Mouse (Mus musculus) heart, embryonic 13.5 days (tissue): Measurements from ENCODE around the gene Klhl3. TPM values are rescaled to one million over a fixed set of nuclear protein-coding genes. Genes with fewer than 3 reads are reported as not detected.

ENCODE experiments used
- ATAC-seq: fragments of 200-750 bp; cut with Nextera tagmentation; 2 replicates; pipeline ENCODE4 v1.8.0; 2017; ENCODE audit warnings: moderate TSS enrichment; ENCODE audit not compliant: insufficient number of reproducible peaks, low FRiP score, low TSS enrichment; ENCODE audit errors: extremely low read depth
- H3K27ac ChIP-seq: fragments of 300-500 bp; sonication (generic); replicated peaks from 2 replicates; pipeline ENCODE4 v1.5.1; 2015; ENCODE audit warnings: moderate library complexity, mild to moderate bottlenecking, inconsistent platforms
- H3K27me3 ChIP-seq: fragments of 300-500 bp; sonication (generic); replicated peaks from 2 replicates; pipeline ENCODE4 v1.6.1; 2015; ENCODE audit warnings: mild to moderate bottlenecking, inconsistent platforms
- H3K36me3 ChIP-seq: fragments of 300-500 bp; sonication (generic); 2 replicates; pipeline ENCODE4 v1.6.1; 2015; ENCODE audit warnings: mild to moderate bottlenecking, inconsistent platforms
- H3K4me1 ChIP-seq: fragments of 300-500 bp; sonication (generic); 2 replicates; pipeline ENCODE4 v1.6.1; 2015; ENCODE audit warnings: inconsistent platforms
- H3K4me2 ChIP-seq: fragments of 300-500 bp; sonication (generic); 2 replicates; pipeline ENCODE4 v1.6.1; 2015; ENCODE audit warnings: inconsistent platforms, mild to moderate bottlenecking, moderate library complexity
- H3K4me3 ChIP-seq: fragments of 300-500 bp; sonication (generic); 2 replicates; pipeline ENCODE4 v1.5.1; 2015; ENCODE audit warnings: moderate library complexity, mild to moderate bottlenecking, inconsistent platforms
- H3K9ac ChIP-seq: fragments of 300-500 bp; sonication (generic); 2 replicates; pipeline ENCODE4 v1.6.1; 2015; ENCODE audit warnings: inconsistent platforms, mild to moderate bottlenecking, moderate library complexity
- H3K9me3 ChIP-seq: fragments of 300-500 bp; sonication (generic); 2 replicates; pipeline ENCODE4 v1.6.1; 2016; ENCODE audit warnings: inconsistent platforms
- WGBS: fragments of 180-500 bp; shearing (Covaris S2); methylation state at CpG from one replicate; pipeline ENCODE4 v1.1.7; 2015; ENCODE audit warnings: mixed read lengths; 5-methylcytosine and 5-hydroxymethylcytosine counted together
- polyA plus RNA-seq: library from polyadenylated mRNA; unstranded; fragments of >200 nt; fragmentation: Nextera tagmentation; extraction: Ambion mirVana; gene quantifications from 2 replicates; pipeline ENCODE4 v1.2.1, GENCODE M21; 2015

Gene Klhl3
- polyA plus RNA-seq, 1 experiment from 2014 or later: 4.6 TPM

DNA sequence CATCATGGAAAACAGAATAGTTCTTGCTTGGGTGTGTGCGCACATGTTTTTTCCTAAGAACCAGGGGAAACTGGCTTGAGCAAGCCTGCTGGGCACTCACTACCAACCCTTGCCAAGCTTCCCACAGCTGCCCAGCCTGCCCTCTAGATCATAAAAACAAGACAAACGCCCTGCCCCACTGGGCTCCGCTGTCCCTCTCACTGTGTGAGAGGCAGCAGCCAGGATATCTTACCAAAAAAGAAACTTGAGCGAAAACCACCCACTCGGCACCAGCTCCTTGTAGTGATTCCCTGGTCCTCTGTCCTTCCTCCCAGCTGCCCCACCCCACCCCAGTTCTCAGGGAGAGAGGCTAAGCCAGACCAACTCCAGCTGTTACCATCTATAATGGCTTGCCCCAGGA, 48.1 kb downstream of the Klhl3 start:
- no peak overlapping the region for H3K9ac ChIP-seq
- ATAC-seq: no peak
- H3K36me3 ChIP-seq: peaks cover 25% of the 10 kb centered on the region
- H3K27ac ChIP-seq: no peak overlapping the region
- no peaks in the 10 kb centered on the region for H3K27me3 ChIP-seq
- no peak overlapping the region for H3K4me3 ChIP-seq
- H3K4me1 ChIP-seq: peaks cover 47% of the 10 kb centered on the region
- no peak overlapping the region for H3K4me2 ChIP-seq
- H3K9me3 ChIP-seq: no peaks in the 10 kb centered on the region
- WGBS: 62% methylated on average over 5 of the region's 5 CpGs

DNA sequence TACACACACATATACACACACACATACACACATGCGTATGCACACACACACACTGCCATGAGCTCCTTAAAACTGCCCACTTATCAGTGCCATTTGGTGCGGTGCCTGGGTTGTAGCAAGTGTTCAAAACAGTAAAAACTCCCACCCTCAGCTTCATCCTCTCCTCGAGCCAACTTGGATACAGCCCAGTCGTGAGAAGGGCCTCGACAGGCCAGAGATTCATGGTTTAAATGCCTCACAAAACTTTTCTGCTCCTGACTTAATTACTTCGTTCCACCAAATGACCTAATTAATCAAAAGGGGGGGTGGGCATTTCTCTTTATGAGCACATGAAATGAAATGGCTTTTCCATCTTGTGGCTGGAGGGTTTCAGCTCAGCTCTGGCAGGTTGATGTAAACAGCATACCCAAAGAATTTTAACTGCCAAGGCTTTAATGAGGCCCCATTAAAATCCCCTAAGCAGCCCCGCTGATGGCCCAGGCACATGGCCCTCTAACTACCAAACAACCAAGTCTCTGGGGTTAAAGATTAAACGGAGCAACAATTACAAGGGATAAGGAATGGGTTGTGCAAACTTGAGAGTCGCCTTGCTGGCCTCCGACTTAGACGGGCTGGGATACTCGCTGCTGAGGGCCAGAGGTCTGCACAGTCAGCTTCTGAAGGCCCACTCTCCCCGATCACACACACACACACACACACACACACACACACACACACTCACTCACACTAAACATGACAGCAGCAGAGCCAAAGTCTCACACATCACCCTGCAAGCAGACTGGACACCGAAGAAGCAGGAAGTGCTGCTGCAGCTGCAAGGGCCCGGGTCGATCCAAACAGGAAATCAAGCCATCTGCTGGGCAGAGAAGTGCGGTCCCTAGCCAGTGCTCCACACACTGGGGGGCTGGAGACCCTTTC, 55.2 kb downstream of the Klhl3 start:
- Histone ChIP-seq H3K4me3 (no peak overlapping the region), H3K4me2 (no peak overlapping the region), H3K4me1 (peaks cover 11% of the 10 kb centered on the region), H3K9ac (peak overlapping the region; percentile 10), H3K9me3 (0 out of 2 replicates have a peak, but pooled peaks cover 3% of the 10 kb centered on the region), H3K27me3 (no peaks in the 10 kb centered on the region), H3K27ac (peak overlapping the region; percentile 69), H3K36me3 (peaks cover 27% of the 10 kb centered on the region)
- WGBS: 44% methylated on average over 17 of the region's 17 CpGs
- no peak for ATAC-seq

DNA sequence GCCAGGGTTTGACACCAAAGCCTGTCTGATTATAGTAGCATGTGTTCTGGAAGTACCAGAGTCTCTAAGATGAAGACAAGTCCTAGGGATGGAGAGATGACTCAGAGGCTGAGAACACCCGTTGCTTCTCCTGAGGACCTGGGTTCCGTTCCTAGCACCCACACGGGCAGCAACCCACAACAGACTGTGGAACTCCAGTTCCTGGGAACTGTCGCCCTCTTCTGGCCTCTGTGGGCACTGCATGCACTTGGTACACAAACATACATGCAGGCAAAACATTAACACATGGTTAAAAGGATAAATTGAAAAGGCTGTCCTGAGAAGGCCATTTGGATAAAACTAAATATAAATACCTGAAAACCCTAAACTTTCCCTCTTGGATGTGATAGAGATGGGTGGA, 56.8 kb downstream of the Klhl3 start:
- 83% methylated on average over 4 of the region's 4 CpGs for WGBS
- Histone ChIP-seq H3K9ac (no peak overlapping the region), H3K4me2 (no peak overlapping the region), H3K4me3 (no peak overlapping the region), H3K4me1 (peaks cover 11% of the 10 kb centered on the region), H3K9me3 (0 out of 2 replicates have a peak, but pooled peaks cover 3% of the 10 kb centered on the region), H3K36me3 (peaks cover 19% of the 10 kb centered on the region), H3K27me3 (no peaks in the 10 kb centered on the region), H3K27ac (no peak overlapping the region)
- ATAC-seq: no peak

DNA sequence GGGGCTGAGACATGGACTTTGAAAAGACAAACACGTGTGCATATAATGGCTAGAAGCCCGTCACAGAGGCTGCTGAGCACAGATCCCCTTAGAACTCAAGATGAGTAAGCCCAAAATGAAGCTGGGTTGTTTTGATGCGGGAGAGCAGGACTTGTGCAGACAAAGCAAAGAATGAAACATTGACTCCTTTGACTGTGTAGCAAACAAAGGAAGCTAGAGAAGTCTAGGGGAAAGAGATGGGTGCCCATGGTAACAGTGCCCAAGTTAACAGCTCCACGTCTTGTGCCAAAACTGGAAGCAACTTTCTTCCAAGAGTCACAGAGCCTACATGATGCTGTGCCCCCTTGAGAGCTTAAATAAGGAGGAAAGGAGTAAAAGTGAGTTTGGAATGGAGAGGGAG, 59.8 kb downstream of the Klhl3 start:
- H3K4me1 ChIP-seq: peaks cover 6% of the 10 kb centered on the region
- H3K4me2 ChIP-seq: no peak overlapping the region
- no peak overlapping the region for H3K27ac ChIP-seq
- 85% methylated on average over 4 of the region's 4 CpGs for WGBS
- H3K36me3 ChIP-seq: peaks cover 13% of the 10 kb centered on the region; the same call in 1 of the 2 replicates
- 0 out of 2 replicates have a peak, but pooled peaks cover 3% of the 10 kb centered on the region for H3K9me3 ChIP-seq
- H3K4me3 ChIP-seq: no peak overlapping the region
- H3K27me3 ChIP-seq: no peaks in the 10 kb centered on the region
- no peak overlapping the region for H3K9ac ChIP-seq
- ATAC-seq: no peak

DNA sequence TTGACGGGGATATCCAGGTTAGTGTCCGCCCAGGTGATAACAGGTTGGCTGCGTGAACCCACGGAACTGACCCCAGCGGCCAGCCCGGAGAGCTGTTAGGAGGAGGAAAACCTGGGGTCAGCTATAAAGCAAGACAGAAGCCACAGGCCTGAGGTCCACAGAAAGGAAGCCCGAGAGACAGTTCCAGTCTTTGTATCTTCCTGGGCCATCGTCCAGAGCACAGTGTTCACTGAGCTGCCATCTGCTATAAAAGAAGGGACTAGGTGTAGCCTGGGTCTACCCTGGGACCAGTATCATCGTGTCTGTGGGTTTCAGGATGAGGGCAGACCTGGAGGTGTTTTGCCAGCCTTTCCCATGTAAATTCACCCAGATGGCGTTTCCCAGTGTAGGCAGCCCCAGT, 61.7 kb downstream of the Klhl3 start:
- 81% methylated on average over 10 of the region's 10 CpGs for WGBS
- no peak overlapping the region for H3K4me3 ChIP-seq
- H3K27me3 ChIP-seq: no peaks in the 10 kb centered on the region
- no peak for ATAC-seq
- H3K27ac ChIP-seq: no peak overlapping the region
- no peak overlapping the region for H3K4me2 ChIP-seq
- 0 out of 2 replicates have a peak, but pooled peaks cover 3% of the 10 kb centered on the region for H3K9me3 ChIP-seq
- H3K4me1 ChIP-seq: no peaks in the 10 kb centered on the region
- no peak overlapping the region for H3K9ac ChIP-seq
- peaks cover 16% of the 10 kb centered on the region; the same call in 1 of the 2 replicates for H3K36me3 ChIP-seq

DNA sequence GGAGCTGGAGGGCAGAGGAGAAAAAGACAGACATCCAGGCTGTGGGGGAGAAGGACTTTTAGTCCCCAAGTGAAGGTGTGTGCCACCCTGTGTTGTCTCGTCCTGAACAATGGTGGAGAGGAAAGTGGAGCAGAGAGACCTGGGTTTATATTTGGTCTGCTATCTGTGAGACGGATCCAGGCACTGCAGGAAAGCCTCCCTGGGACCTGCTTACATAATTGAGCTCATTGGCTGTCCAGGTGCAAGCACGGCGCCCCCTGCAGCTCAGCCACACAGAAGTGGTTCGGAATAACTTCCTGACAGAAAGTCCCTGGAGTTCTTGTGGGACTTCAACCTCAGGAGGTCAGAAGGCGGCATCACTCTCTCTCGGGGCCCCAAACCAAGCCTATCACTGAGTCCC, 62.1 kb downstream of the Klhl3 start:
- Histone ChIP-seq H3K9ac (no peak overlapping the region), H3K36me3 (peaks cover 12% of the 10 kb centered on the region; the same call in 1 of the 2 replicates), H3K27ac (no peak overlapping the region), H3K4me1 (no peaks in the 10 kb centered on the region), H3K27me3 (no peaks in the 10 kb centered on the region), H3K4me3 (no peak overlapping the region), H3K9me3 (no peaks in the 10 kb centered on the region), H3K4me2 (no peak overlapping the region)
- no peak for ATAC-seq
- 48% methylated on average over 7 of the region's 7 CpGs for WGBS

DNA sequence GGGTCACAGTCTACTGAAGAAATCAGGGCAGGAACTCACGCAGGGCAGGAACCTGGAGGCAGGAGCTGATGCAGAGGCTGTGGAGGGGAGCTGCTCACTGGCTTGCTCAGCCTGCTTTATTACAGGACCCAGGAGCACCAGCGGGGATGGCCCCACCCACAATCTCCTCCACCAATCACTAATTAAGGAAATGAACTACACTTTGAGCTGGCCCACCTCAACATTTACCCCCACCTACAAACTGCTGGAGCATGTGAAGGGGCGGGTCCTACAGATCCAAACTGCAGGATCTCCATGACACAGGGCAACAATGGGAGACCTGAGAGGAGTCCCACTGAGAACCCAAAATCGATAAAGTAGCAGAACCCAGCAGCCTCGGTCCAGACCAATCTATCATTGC, 64.3 kb downstream of the Klhl3 start:
- no peaks in the 10 kb centered on the region for H3K4me1 ChIP-seq
- H3K27me3 ChIP-seq: no peaks in the 10 kb centered on the region
- H3K9ac ChIP-seq: no peak overlapping the region
- H3K4me2 ChIP-seq: no peak overlapping the region
- no peak overlapping the region for H3K4me3 ChIP-seq
- no peaks in the 10 kb centered on the region for H3K9me3 ChIP-seq
- ATAC-seq: no peak
- WGBS: 65% methylated on average over 5 of the region's 5 CpGs
- H3K27ac ChIP-seq: no peak overlapping the region
- H3K36me3 ChIP-seq: peaks cover 11% of the 10 kb centered on the region; the same call in 1 of the 2 replicates

DNA sequence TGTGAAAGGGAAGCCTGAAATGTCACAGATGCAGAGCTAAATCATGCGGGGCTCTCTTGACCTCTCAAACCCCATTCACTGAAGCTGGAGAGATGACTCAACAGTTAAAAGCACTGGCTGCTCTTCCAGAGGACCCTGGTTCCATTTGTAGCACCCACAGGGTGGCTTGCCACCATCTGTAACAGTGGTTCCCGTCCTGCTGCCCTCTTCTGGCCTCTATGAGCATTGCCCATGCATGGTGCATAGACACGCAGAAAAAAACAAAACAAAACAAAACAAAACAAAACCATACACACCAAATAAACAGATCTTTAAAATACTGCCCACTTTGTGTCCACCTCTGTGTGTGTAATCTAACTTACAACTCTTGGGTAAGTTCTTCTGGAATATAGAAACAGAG, 65.3 kb downstream of the Klhl3 start:
- Histone ChIP-seq H3K27ac (no peak overlapping the region), H3K4me1 (no peaks in the 10 kb centered on the region), H3K36me3 (peaks cover 11% of the 10 kb centered on the region; the same call in 1 of the 2 replicates), H3K9ac (no peak overlapping the region), H3K4me2 (no peak overlapping the region), H3K9me3 (no peaks in the 10 kb centered on the region), H3K27me3 (no peaks in the 10 kb centered on the region), H3K4me3 (no peak overlapping the region)
- WGBS: 76% methylated on average over 3 of the region's 3 CpGs
- no peak for ATAC-seq

DNA sequence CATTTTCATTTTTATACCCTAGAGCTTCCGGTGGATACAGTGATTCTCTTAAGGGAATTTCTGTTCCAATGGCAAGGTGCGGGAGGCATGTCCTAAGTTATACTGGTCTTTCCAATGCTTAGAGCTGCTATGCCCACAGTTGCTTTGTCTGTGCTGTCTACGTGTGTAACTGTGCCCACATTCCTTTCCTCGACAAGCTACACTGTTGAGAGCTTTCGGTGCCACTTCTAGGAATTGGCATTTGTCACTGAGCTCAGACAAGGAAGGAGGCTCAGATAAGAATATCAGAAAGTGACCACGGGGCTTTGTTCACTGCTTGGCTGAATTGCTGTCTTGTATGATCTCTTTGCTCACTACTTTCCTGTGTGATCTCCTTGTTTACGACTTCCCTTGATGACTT, 67.2 kb downstream of the Klhl3 start:
- WGBS: 58% methylated on average over 7 of the region's 7 CpGs
- H3K9ac ChIP-seq: no peak overlapping the region
- no peaks in the 10 kb centered on the region for H3K4me1 ChIP-seq
- H3K27ac ChIP-seq: no peak overlapping the region
- H3K4me3 ChIP-seq: no peak overlapping the region
- ATAC-seq: no peak
- no peaks in the 10 kb centered on the region for H3K27me3 ChIP-seq
- no peak overlapping the region for H3K4me2 ChIP-seq
- H3K36me3 ChIP-seq: peaks cover 6% of the 10 kb centered on the region
- no peaks in the 10 kb centered on the region for H3K9me3 ChIP-seq

DNA sequence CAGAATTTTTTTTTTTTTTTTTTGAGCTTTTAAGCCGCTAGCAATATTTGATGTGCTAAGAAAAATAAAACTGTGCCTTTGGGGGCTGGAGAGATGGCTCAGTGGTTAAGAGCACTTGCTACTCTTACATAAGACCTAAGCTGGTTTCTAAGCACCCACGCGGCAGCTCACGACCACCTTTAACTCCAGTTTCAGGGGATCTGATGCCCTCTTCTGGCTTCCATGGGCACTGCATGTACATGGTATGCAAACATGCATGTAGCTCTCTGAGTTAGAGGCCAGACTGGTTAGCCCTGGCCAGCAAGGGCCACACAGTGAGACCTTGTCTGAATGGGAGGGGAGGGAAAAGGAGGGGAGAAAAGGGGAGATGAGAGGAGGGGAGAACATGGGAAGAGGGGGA, 68.1 kb downstream of the Klhl3 start:
- H3K36me3 ChIP-seq: peaks cover 14% of the 10 kb centered on the region
- no peak overlapping the region for H3K27ac ChIP-seq
- WGBS: 51% methylated on average over 4 of the region's 4 CpGs
- no peaks in the 10 kb centered on the region for H3K27me3 ChIP-seq
- H3K4me3 ChIP-seq: no peak overlapping the region
- no peak for ATAC-seq
- H3K9ac ChIP-seq: no peak overlapping the region
- no peak overlapping the region for H3K4me2 ChIP-seq
- H3K9me3 ChIP-seq: no peaks in the 10 kb centered on the region
- peaks cover under 1% of the 10 kb centered on the region for H3K4me1 ChIP-seq

DNA sequence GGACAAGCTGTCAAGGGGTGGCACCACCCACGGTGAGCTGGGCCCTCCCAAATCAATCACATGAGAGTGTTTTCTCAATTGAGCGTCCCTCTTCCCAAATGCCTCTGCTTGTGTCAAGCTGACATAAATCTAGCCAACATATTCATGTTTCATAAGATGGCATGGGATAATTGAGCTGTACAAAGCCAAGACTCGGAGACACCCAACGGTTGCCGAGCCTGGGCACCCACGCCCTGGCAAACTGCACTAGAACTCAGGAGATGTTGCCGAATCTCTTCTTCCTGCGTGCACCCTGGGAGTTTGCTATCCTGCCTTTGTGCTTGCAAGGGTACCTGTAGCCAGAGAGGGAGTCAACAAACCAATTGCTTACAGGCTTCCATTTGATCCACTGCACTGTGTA, 70.1 kb downstream of the Klhl3 start:
- H3K36me3 ChIP-seq: peaks cover 14% of the 10 kb centered on the region
- H3K9me3 ChIP-seq: no peaks in the 10 kb centered on the region
- no peaks in the 10 kb centered on the region for H3K27me3 ChIP-seq
- H3K4me1 ChIP-seq: peaks cover 7% of the 10 kb centered on the region
- H3K4me2 ChIP-seq: no peak overlapping the region
- H3K4me3 ChIP-seq: no peak overlapping the region
- ATAC-seq: no peak
- H3K27ac ChIP-seq: no peak overlapping the region
- H3K9ac ChIP-seq: no peak overlapping the region
- WGBS: 90% methylated on average over 8 of the region's 8 CpGs

DNA sequence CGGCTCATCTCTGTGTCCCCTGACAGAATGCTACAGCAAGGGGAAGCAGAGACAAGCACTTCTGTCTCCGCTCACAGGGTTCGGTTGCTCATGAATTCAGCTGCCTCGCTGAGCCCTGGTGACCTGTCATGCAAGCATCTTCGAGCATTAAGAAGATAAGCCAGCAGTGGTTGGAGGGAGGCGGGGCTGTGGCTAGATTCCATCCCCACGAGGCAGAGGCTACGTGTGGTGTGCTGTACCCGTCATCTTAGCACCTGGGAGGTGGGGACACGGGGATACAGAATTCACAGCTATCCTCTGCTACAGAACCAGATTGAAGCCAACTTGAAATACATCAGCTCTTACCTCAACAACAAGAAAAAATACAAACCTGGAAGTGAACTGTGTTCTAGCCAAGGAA, 73.3 kb downstream of the Klhl3 start:
- H3K27me3 ChIP-seq: no peaks in the 10 kb centered on the region
- peak overlapping the region; percentile 33 for H3K4me2 ChIP-seq
- no peak for ATAC-seq
- peaks cover 30% of the 10 kb centered on the region for H3K4me1 ChIP-seq
- peaks cover 11% of the 10 kb centered on the region for H3K36me3 ChIP-seq
- no peak overlapping the region for H3K4me3 ChIP-seq
- 30% methylated on average over 10 of the region's 10 CpGs for WGBS
- H3K9me3 ChIP-seq: no peaks in the 10 kb centered on the region
- no peak overlapping the region; the same call in 1 of the 2 replicates for H3K9ac ChIP-seq
- peak overlapping the region; percentile 42 for H3K27ac ChIP-seq
